Mouse (Mus musculus) ZHBTc4 (cell line): ENCODE measurements at regions not wholly inside any gene's neighbourhood (a gene's known extent, or its start where the extent isn't known, plus 50 kb on each side); places are given as distances from the start of the nearest gene placed in this dataset.

Source experiments
- DNase-seq: peaks from one replicate; pipeline ENCODE4 v3.0.0-alpha.2; 2011; ENCODE audit warnings: low read depth, low spot score

DNA sequence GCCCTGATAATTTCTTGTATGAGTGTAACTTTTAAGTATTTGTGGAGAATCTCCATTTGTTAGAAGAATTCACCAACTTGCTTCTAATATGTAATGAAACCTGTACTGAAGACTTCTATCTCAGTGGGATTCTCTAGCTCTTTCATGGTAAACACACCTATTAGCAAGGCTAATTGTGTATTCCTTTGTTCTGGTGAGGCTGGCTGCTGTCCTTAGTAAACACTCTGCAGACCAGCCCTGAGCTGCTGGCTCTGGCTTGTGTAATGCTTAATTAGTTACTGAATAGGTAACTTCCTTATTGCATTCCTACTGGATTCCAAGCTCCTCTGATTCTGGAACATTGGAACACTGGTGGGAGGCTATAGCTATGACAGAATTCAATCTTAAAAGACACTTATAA is 1342.2 kb downstream of the Trim52 start:
- peak; percentile 92 for DNase-seq
